Mouse (Mus musculus): ENCODE results near the gene Olfr1358.

- TF ChIP-seq POLR2A (IDR thresholded peaks at IDR 0.05; ENCODE audit: insufficient read depth, low read depth, low read length) (no peak), CTCF (IDR thresholded peaks at IDR 0.05; ENCODE audit: insufficient read depth, low read depth, low read length) (no peak)
These were observed 40.4 kb upstream of the Olfr1358 start for GRCm38 (mm10) chr10:78476821-78477220.
